Mouse (Mus musculus): ENCODE measurements around the gene Rhobtb3.
A peak's percentile ranks its signal among the peaks of the same experiment; 100 is the strongest.
"Not testable (repeated sequence)": the region's sequence is repeated elsewhere in the genome, so short reads cannot be mapped to it uniquely, and the experiment has no call there.

Rhobtb3 gene

GRCm38 (mm10) chr13:75929071-75929470 lies 14.7 kb downstream of the Rhobtb3 start:
- not testable (repeated sequence) for DNase-seq (ENCODE audit: low spot score in 2 of 2)

- DNase-seq (ENCODE audit: low spot score in 2 of 2) = no peak
Measured at GRCm38 (mm10) chr13:75927951-75928350, 15.8 kb downstream of the Rhobtb3 start.

GRCm38 (mm10) chr13:75914151-75914550 lies 29.6 kb downstream of the Rhobtb3 start:
- no peak for DNase-seq (ENCODE audit: low spot score in 2 of 2)

DNA sequence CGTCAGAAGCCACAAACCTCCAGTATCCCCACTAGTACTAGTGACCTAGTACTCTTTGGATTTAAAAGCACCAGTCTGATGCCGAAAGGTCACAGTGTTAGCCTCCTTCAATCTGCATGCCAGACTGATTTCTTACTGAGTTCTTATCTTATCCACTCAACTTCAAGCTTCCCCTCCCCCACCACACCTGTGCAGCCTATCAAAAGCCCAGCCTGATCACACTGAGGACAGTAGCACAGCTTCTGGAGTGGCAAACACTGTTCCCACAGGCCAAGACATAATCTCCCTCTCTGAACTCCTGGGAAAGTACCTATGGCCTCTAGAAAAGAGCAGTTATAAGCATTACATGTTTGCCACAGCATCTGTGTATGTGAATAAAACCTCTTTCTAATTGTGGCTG lies 35.5 kb downstream of the Rhobtb3 start:
- DNase-seq (ENCODE audit: low spot score in 2 of 2) = no peak

DNA sequence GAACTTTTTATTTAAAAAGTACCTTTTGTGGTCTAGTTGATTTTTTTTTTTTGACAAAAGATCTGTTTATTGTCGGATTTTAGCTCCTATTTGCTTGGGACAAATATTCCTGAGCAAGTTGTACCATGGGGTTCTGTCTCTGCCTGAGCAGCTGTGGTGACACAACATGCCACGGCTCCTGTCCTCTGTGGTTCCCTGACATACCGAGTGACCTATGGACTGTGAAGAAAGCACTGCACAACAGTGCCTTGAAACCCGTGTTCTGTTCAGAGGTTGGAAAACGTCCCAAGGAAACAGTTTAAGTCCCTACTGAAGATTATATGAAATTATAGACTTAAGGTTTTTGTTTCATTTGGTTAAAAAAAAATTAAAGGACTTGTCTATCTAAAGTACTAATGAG lies 36.6 kb downstream of the Rhobtb3 start:
- DNase-seq (ENCODE audit: low spot score in 2 of 2) = no peak

GRCm38 (mm10) chr13:75904660-75905059 lies 39.1 kb downstream of the Rhobtb3 start:
- DNase-seq (ENCODE audit: low spot score in 2 of 2) = no peak

DNA sequence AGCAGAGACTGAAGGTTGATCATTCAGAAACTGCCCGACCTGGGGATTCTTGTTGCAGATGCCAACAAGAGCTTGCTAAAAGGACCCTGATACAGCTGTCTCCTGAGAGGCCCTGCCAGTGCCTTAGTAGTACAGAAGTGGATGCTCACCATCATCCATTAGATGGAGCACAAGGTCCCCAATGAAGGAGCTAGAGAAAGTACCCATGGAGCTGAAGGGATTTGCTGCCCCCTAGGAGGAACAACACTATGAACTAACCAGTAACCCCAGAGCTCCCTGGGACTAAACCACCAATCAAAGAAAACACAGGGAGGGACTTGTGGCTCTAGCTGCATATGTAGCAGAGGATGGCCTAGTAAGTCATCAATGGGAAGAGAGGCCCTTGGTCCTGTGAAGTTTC lies 42.8 kb downstream of the Rhobtb3 start:
- not testable (repeated sequence) for DNase-seq (ENCODE audit: low spot score in 2 of 2)

GRCm38 (mm10) chr13:75892876-75893275 lies 50.8 kb downstream of the Rhobtb3 start:
- DNase-seq (ENCODE audit: low spot score in 2 of 2) = no peak

DNA sequence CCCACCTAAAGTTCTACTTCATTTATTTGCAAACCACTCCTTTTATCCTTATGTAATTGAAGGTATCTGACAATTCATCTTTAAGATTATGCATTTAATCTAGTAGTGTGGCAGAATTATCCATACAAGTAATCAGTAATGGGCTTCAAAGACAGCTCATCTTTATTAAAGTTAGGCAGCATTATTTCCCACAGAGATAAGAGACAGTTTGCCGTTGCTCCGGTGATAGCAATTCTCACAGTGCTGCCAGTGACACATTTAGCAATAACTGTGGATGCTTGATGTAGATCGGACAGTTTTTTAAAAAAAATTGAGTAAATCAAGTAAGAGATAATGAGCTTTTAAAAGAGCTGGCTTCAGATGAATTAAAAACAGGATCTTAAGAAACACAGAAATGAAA lies 51.4 kb downstream of the Rhobtb3 start:
- DNase-seq (ENCODE audit: low spot score in 2 of 2) = no peak

GRCm38 (mm10) chr13:75891868-75892267 lies 51.9 kb downstream of the Rhobtb3 start:
- DNase-seq (ENCODE audit: low spot score in 2 of 2) = no peak

- DNase-seq (ENCODE audit: low spot score in 2 of 2) = no peak
Measured at GRCm38 (mm10) chr13:75883792-75884191, 59.9 kb downstream of the Rhobtb3 start.

- no peak for DNase-seq (ENCODE audit: low spot score in 2 of 2)
Measured at GRCm38 (mm10) chr13:75880501-75880900, 63.2 kb downstream of the Rhobtb3 start.

DNA sequence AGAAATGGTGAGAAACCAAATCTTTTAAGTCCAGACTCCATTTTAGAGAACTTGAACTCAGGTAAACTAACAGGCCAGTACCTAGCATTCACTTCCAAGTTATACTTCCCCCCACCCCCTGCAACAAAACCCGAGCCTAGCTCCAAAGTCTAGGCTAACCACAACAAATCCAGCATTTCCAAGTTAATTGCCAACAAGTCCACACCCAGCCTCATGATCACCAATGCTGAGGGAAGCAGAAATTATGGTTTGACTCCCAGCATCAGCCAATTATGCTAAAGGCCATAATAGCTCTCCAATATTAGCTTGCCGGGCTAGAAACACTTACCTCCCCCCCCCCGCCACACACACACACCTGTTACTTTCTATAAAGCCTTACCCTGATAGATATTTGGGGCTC lies 64.0 kb downstream of the Rhobtb3 start:
- DNase-seq (ENCODE audit: low spot score in 2 of 2) = no peak

DNA sequence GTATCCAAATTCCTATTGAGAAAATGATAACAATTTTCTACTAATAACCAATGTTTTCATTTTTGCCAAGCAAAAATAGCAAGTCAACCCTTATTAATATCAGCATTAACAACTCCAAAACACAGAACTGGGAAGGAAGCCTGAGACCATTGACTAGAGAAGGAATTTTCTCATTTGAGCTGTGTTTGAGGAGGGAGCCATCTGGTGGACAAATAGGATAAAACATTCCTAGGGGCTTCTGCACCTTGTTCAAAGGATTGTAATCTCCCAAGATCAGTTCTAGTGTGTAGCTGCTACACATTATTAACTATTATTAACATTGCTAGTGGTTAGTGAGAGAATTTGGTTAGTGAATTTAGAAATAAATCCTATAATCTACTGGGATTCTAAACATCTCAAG lies 65.8 kb downstream of the Rhobtb3 start:
- DNase-seq (ENCODE audit: low spot score in 2 of 2) = peak in 1 of 2 experiments; percentile 11

DNA sequence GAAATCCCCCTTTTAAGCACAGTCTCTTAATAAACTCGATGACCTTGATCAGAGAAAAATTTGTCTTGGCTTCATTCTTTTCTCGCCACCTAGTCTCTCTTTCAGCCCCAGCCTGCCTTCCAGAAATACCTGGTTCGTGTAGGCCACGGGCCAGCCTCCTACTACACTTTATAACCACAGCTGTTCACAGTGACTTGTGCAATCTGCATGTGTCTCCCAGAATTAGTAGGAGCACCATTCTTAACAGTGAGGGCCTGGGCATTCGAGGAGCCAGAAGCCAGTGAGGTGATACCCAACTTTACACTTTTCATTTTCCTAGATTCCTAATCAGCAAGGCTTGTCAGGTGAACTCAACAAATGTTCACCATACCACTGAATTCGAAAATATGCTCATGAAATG lies 67.1 kb downstream of the Rhobtb3 start:
- no peak for DNase-seq (ENCODE audit: low spot score in 2 of 2)

DNA sequence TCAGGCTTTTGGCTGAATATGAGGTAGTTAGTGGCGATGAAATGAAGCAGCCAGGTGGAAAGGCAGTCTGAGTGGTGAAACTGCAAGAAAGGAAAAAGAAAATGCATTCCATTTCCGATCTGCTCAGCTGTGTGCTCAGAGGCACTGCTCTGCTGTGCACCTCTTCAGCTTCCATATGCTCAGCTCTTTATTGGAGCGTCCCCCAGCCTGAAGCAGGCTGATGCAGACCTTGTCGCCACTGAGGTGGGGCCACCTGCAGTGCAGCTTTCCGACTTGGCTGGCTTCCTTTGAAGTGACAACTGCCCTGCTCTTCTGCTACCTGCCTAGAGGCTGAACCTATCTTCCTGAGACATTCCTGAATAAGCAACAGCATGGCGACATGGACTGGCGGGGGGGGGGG lies 67.5 kb downstream of the Rhobtb3 start:
- DNase-seq (ENCODE audit: low spot score in 2 of 2) = not testable (repeated sequence)

DNA sequence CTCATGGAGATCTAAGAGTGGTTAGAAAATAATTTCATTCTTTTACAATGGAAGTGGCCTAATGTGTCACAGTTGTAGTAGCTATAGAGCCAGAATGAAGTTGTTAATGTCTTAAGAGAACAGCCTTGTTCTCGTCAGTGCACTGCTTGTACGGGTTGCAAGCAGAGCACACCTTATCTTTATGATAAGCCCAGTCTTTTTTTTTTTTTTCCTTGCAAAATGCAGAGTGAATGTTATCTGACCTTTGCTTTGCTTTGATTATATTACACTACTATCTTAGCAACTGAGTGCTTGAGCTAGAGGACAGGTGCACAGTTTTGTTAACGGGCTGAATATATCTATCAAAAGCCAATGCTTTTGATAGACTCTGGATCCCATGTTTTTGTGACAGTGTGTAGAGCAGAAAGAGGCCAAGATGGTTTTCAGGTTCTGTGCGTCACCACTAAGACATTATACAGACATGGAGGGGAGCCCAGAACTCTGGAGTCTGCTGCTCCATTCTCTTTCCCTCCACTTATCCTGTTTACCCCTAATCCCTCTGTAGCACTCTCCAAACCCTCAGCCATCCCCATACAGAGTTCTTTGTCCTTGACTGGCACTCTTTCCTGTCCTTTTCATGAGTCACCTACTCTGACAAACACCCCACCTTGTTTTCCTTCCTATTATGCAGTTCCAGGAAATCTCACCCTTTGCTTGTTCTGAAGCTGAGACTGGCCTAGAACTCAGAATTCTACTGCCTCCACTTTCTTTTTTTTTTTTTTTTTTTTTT lies 68.9 kb downstream of the Rhobtb3 start:
- DNase-seq (ENCODE audit: low spot score in 2 of 2) = no peak

DNA sequence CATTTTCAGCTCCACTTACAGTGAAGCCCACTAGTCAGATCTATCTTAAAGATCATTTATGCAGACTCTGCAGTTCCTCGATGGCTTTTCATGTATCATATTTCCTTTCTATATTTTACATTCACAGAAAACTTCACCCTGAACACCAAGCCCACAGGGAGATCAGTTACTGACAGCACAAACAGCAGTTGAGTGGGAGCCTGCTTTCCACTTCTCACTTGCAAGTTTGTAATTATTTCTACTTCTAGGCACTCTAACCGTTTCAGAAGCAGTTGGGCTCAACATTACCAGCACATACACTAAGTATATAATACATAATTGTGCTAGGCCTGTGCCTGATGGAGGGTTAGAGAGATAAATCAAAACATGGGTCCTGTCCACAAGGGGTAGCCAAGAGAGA lies 75.8 kb downstream of the Rhobtb3 start:
- DNase-seq (ENCODE audit: low spot score in 2 of 2) = no peak

DNA sequence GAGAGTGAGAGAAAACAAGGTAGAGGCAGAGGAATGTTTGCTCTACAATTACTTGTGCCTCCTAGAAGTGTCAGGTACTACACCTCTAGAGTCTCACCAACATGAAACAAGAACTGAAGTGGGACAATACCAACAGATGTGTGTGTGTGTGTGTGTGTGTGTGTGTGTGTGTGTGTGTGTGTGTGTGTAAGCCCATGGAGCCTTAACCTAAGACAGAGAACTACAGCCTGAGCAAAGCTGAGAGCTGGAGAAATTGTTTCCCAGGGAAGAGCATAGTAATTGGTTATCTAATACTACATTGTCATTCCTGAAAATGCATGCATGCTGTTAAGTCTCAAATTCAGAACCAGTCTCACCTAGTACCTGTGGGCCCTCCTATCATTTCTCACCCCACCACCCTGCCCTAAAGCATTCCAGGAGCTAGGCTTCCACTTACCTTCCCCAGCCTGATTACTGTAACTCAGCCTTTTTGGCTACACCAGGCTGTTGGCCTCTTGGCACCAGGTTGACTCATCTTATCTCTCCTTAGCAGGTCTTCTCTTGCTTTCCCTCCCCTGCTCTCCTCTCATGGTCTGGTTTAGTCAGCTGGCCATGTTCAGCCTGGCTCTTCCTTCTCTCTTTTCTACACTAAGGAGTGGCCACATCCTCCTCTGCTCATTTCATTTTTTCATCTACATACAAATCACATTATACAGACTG lies 78.1 kb downstream of the Rhobtb3 start:
- DNase-seq (ENCODE audit: low spot score in 2 of 2) = no peak

GRCm38 (mm10) chr13:75859264-75859844 lies 84.4 kb downstream of the Rhobtb3 start:
- DNase-seq (ENCODE audit: low spot score in 2 of 2) = no peak

DNA sequence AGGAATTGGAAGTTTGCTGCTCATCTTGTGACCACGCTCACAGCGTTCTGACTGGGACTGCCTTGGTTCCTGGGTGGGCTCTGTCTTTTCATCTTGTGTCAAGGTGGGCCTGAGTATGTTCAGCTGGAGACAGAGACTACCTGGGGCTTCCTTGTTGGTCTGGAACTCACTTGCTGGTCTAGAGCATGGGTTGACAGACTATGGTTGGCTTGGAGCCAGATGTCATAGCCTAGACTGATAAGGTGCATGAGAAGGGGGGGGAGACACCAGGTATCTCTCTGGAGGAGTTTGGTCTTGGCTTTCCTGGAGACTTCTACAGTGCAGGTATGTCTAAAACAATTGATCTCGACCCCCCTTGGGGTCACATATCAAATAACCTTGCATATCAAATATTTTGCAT lies 90.6 kb downstream of the Rhobtb3 start:
- DNase-seq (ENCODE audit: low spot score in 2 of 2) = no peak

DNA sequence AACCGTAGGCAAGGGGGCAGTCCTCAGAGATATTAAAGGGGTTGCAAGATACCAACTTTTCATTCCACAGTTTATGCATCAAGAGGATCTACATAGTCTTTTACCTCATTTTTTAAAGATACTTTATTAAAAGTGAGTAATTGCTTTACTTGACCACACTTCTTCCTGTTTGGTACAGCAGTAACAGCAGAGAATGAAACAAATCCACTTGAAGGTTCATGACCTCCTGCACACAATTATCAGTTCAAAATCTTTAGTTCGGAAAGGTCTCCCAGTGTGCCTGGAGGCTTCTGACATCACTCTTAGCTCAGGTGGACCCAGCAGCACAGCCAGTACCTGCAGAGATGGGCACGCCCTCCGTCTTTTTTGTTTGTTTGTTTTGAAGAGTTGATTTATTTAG lies 91.7 kb downstream of the Rhobtb3 start:
- no peak for DNase-seq (ENCODE audit: low spot score in 2 of 2)

DNA sequence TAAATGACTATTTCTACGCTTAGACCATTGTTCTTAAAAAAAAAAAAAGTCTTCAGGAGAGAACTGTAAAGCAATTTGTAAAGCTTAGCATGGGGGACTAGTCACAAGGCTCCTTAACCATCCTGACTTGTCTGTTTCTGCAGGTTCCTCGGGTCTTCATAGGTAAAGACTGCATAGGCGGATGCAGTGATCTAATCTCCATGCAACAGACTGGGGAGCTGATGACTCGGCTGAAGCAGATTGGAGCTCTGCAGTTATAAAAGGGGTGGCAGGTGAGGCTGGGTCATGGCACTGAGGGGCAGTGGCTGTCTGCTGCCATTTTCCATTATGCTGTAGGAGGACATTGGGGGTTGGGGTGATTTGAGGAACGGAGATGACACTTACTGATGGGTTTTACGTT lies 96.7 kb downstream of the Rhobtb3 start:
- DNase-seq (ENCODE audit: low spot score in 2 of 2) = no peak

Data from spleen, postnatal 14 days (tissue).